Mouse (Mus musculus): Measurements from ENCODE around the gene Trank1. TPM values are rescaled to one million over a fixed set of nuclear protein-coding genes. Genes with fewer than 3 reads are reported as not detected.

The Trank1 gene
- total RNA-seq, 2 experiments from 2014 or later: 68.3 to 68.7 TPM

DNA sequence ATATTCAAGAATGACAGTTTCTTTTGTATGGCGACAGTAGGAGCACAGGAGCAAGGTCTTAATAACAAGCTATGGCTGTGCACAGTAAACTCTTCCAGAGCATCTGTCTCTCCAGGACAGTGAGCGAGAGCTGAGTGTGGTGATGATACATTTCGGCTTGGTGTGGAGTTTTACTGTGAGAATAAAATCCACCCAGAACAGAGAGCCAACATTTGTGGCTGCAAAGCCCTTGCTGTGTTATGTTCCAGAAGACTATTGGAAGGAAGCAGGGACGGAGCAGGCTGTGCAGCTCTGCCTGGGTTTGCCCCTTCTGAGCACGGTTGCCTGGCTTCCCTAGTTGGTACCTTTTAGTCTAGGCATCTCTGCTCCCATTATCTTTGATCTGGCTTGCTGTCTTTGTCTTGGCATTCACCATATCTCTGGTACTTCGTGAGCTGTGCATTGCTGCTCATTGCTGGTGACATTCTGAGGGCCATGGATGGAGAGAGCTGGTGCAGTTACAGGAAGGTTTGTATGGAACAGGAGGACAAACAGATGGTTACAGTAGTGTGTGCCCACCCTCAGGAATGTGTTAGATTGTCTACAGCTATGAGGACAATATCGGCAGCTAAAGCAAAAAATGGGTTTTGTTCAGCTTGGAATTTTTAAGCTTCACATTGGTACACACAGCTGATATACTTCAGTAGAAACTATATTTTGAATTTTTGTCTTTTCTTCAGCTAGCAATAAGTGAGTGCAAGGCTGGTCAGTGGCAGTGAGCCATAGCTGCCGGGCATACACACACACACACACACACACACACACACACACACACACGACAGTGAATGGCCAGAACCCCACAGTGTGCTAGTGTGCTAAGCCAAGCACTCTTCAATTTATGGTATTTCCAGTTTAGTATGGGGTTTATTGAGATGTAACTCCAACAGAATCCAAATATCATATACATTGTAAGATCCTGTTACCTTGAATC is 69.8 kb downstream of the Trank1 start:
- DNase-seq (ENCODE audit: low spot score in 2 of 2): no peak

DNA sequence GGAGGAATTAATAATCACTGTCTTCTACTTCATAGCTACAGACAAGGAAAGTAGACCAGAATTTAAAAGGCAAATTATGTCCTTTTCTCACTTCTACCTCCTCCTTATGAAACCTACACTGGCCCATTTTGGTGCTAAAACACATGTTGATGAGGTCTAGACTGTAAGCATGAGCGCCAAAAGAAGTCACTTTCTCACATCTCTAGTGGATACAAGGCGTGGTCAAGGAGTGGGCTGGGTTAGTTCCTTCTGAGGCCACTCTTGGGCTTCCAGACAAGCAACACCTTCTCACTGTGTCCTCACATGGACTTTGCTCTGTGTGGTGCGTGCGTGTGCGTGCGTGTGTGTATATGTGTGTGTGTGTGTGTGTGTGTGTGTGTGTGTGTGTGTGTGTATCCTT is 70.9 kb downstream of the Trank1 start:
- DNase-seq (ENCODE audit: low spot score in 2 of 2): no peak

DNA sequence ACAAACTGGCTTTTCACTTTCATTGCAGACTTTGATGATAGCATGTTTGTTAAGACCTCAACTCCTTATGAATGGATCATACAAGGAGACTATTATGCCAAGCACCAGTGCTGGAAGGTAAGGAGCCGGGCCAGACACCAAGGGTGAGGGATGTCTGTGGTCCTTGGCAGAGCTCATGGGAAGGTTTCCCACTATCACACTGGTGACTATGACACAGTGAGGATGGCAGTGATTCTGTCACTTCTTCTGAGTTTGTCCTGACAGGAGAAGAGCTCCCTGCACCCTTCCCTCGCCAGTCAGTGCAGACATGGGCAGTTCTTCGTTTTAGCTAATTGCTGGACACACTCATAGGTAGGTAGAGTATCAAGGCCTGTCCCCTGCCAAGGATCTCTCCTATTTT is 71.5 kb downstream of the Trank1 start:
- no peak for DNase-seq (ENCODE audit: low spot score in 2 of 2)

DNA sequence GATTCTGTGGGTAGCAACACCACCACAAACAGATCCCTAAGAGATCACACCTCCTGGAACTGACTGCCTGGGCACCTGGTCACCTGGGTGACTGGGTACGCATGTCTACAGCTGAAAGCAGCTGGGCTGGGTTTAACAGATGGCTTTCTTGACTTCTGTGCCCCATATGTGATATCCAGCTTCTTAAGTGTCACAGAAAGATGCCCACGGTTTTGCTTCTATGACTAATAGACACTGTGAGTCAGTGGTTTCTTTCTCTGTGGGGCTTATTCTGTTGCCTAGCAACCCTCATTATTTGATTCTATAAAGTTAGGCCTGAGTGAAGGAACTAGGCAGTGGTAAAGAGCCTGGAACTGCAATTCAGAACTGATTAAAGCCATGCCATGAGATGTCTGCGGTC is 72.2 kb downstream of the Trank1 start:
- no peak for DNase-seq (ENCODE audit: low spot score in 2 of 2)

DNA sequence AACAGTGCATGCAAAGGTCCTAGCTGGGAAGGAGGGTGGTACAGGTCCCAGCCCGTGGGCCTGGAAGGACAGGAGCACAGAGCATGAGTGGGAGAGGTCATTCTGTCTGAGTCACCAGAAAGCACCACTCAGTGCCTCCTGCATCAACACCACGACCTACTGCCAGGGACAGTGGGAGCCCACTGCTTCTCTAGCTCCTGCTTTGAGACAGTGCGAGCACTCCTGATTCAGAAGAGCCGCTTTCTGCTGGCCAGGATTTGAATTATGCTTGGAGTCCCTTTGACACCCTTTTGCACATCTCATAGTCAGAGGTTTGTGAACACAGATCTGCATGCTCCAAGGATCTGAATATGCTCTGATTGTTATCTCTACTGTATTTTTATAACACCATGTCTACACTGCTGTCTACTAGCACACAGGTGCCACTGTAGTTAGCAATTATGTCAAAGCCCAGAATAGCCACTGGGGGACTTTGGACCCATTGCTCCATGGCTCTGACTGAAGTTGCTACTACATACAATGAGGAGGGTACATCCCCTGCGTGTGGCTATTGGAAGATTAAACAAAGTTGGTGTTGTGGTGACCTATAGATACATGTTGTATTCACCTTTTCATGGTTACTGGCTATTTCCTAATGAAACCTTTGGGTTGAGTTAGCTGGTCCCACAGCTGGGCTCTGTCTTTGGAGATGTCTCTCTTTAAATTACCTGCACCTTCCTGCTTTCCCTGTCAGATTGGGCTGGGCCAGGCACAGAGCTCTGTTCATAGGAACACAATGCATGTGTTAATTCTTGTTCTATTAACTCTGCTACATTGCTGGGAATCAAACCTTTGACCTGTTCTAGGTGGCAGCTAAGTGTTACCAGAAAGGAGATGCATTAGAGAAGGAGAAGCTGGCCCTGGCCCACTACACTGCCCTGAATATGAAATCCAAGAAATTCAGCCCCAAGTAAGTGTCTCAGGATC is 74.3 kb downstream of the Trank1 start:
- no peak for DNase-seq (ENCODE audit: low spot score in 2 of 2)

DNA sequence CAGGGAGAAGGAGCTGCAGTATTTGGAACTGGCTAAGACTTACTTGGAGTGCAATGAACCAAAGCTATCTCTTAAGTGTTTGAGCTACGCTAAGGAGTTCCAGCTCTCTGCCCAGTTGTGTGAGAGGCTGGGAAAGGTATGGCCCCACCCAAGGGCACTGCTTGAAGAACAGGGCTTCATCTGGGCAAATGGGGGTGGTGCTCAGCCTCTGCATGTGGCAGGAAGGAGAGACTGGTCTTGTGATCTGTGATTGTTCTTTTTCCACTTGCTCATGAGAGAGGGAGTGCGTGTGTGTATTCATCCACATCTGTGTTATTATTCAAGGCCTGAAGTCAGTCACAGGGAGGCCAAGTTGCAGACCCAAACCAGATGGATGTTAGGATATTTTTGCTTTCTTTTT is 75.0 kb downstream of the Trank1 start:
- DNase-seq (ENCODE audit: low spot score in 2 of 2): no peak

DNA sequence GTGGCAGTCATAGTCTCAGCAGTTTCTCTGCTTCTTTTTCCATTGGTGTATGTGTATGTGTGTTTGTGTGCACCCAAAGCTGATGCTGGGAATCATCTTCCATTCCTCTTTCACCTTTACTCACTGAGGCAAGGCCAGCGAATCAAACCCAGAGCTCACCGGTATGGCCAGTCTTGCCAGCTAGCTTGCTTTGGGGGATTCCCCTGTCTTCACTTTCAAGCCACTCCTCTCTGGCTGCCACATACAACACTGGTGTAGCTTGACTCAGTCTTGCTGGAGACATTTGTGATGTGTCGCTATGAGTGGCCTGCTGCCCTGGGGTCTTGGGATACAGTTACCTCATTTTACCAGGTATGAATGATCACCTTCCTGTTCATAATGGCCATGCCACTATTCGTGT is 76.0 kb downstream of the Trank1 start:
- no peak for DNase-seq (ENCODE audit: low spot score in 2 of 2)

DNA sequence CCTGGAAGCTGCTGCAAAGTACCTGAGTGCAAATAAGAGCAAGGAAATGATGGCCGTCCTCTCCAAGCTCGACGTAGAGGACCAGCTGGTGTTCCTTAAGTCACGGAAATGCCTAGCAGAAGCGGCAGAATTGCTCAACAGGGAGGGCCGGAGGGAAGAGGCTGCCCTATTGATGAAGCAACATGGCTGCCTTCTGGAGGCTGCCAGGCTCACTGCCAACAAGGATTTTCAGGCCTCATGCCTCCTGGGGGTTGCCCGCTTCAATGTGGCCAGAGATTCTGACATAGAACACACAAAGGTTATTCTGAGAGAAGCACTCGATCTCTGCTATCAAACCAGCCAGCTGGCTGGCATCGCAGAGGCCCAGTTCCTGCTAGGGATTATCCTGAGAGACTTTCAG is 78.5 kb downstream of the Trank1 start:
- no peak for DNase-seq (ENCODE audit: low spot score in 2 of 2)

DNA sequence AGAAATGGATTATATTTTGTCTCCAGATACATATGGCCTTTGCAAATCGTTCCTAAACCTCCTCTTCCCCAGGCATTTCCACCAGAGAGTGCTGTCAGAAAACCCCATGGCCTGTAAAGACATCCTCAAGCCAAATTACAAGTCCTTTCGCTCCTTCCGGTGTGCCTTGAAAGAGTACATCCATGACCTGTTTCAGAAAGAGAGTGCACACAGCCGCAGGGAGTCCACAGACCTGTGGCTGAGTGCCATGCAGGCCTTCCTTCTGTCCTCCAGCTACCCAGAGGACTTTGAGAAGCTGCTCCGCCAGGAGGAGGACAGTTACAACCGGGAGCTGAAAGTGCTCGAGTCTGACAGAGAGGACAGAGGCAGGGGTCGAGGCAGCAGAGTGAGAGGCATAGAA is 79.5 kb downstream of the Trank1 start:
- no peak for DNase-seq (ENCODE audit: low spot score in 2 of 2)

DNA sequence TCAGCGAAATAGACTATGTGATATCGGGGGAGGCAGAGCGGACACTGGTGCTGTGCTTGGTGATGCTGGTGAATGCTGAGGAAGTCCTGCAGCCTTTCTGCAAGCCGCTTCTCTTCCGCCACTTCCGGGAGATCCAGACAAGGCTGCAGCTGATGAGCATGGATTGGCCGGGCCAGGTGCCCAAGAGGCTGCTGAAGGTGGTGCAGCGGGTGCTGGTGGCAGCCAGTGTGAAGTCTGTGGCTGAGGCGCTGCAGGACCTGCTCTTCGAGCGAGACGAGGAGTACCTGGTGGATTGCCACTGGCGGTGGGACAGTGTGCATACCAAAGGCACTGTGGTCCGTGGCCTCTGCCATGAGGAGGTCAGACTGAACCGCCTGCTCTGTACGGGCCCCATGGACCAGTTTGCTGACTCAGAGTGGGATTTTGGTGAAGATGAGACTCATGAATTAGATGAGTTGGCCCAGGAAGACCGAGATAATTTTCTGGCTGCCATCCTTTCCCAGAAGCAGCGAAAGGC is 80.4 kb downstream of the Trank1 start:
- no peak for DNase-seq (ENCODE audit: low spot score in 2 of 2)

DNA sequence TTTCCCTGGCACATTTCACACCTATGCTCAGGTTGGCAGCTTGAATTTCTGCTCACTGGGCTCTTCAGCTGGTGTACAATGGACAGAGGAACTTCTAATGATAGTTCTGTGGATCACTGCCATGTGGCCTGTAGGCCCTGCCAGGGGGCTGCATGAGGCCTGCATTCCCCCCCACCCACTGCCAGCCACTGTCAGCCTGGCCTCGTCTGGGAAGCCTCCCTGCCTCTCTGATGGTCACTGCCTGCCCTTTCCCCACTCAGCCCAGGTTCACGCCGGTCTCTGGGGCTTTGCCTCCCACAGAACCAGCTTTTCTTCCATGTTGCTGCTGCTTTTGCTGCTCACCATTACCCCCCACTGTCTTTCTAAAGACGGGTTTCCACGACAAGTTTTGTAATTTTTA is 83.7 kb downstream of the Trank1 start:
- no peak for DNase-seq (ENCODE audit: low spot score in 2 of 2)

DNA sequence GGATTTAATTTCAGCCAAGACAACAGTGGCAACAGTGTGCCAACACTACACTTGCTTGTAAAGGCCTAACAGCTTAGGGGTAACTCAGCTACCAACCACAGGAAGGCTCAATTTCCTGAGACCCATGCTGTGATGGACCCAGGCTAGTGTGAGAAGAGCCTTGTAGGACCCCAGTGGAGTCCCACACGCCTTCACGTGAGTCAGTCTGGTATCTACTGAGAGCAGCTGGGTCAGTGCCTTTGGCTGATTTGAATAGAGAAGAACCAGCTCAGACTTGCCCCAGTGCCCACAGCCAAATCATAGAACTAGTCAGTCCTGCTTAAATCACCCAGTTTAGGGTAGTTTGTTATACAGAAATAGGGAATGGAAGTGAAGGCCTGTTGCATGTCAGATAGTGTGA is 86.5 kb downstream of the Trank1 start:
- no peak for DNase-seq (ENCODE audit: low spot score in 2 of 2)

DNA sequence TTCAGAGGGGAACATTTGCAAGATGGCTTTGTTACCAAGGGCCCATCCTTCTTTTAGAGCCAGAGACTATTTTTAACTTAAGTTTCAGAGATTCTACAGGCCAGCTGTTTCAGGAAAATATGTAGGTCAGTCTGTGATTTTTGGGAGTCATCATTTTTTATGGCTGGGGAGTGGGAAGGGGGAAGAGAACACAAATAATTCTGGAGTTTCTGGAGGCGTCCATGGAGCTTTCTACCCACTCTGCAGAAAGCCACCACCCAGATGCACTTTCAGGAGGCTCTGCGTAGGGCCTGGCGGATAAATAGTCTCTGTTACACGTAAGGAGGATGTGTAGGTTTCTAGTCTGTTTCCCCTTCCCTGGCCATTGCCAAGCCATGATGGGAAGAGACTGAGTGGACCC is 88.5 kb downstream of the Trank1 start:
- DNase-seq (ENCODE audit: low spot score in 2 of 2): no peak

DNA sequence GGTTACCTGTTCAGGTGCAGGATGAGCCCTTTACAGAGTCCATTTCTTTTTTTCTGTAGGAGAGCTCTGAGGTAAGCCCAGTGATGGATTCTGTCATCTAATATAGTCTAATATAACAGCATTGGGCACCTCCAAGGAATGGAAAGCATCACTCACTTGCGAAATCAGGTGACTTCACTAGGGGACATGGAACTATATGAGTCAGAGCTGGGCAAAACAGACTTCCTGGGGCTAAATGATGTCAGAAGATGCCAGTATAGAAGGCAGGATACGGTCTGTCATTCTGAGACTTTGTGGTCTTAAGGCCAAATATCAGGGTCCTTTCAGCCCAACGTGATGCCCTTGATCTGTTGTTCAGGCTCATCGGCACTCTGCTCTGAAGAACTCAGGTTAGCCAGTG is 91.6 kb downstream of the Trank1 start:
- DNase-seq (ENCODE audit: low spot score in 2 of 2): no peak

DNA sequence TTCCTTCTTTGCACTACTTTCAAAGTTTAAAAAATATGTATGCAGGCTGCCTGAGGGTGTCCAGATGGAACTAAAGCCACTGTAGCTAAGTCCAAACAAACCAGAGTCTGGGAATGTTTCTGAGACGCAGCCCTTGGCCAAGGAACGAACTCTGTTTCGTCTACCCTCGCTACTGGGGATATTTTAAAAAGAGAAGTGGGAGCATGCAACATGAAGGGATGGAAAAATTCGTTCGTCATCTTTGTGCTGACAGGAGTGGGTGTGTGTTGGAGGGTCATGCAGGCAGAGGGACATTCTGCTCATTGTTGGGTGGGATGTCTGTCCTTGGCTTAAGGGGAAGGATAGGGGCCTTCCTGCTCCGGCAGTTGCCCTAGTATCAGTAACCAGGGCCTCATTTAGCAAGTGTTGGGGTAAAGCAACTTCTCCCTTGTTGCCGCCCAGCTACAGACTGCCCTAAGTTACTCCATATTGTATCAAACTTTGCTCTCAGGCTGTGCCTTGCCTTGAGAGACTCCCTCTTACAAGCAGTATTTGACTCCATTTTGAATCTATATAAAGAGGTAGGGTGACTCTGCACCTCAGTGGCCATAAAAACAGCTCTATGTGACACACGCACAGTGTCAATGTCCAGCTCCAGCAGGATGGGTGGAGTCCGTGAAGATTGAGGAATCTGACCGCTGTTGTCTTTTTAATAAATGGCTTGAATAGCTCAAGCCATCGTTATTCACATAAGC is 93.0 kb downstream of the Trank1 start:
- DNase-seq (ENCODE audit: low spot score in 2 of 2): no peak

DNA sequence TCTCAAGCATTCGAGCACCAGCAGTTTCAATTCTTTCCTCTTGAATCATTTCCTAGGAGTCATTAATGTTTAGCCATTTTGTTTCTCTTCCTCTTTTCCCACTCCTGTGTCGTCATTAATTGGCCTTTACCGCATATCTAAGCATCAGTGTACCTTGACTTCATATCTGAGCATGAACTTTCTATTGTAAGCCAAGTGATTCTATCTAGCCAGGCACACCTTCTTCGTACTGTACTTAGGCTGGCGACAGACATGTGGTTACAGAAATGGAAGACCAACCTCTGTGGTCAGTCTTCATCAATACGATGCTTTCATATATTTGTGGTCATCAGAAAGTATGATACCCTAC is 93.5 kb downstream of the Trank1 start:
- no peak for DNase-seq (ENCODE audit: low spot score in 2 of 2)

DNA sequence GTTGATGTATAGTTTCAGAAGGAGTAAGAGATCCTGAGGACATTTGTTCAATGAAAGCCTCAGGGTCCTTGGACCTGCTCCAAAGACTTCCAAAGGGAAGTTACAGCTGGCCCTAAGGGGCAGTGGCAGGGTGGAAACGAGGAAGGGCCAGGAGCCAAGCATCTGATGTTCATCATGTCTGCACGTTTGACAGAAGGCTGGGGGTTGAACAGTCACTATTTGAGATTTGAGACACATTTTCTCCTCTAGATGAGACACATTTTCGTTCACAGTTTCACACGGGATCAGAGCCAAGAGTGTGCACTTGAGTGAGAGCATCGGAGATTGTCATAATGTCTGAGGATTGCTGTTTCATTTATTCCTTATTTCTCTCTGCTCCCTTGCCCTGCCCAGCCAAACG is 96.5 kb downstream of the Trank1 start:
- DNase-seq (ENCODE audit: low spot score in 2 of 2): no peak

DNA sequence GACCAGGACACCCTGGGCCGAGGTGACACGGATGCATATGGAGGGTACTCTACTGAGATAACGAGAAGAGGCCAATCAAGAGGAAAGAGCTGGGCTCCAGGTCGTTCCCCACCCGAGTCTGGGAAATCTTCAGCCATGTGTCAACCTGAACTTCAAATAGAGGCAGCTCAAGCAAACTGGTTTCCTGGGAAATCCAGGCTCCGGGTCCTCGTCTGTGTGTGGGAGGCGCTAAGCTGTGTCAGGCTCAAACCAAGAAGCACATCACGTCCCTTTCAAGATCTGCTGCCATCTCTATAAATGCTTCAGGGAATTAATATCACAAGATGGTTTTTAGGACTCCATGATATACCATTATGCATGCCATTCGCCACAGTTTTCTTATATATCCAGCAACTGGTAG is 96.9 kb downstream of the Trank1 start:
- DNase-seq (ENCODE audit: low spot score in 2 of 2): no peak

DNA sequence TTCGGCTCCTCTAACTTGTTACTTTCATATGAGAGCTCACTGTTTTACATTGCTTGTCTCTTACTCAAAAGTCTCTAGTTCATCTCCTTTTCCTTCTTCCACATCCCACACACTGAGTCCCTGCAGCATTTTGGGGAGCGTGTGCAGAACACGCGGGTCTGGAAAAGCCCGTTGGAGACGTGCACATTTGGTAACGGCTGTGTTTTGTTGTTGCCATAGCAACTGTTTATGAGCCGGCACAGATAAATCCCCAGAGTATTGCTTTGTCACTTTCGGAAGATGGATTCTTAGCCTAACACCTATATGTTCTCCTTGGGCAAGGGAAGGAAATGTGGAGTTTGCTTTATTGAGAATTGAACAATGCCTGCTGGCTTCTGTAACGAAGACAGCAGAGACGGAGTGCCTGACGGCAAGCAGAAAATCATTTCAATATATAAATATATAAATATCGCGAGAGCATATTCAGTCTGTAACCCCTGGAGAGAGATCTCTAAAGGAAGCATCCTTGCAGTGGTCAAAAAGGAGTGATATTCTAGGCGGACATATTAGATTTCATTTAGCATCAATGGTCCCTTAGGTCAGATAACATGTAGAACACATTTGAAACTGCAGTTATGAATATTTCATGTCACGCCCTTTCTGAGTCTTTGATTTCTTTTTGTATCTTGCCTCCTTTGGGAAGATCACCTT is 101.1 kb downstream of the Trank1 start:
- no peak for DNase-seq (ENCODE audit: low spot score in 2 of 2)

DNA sequence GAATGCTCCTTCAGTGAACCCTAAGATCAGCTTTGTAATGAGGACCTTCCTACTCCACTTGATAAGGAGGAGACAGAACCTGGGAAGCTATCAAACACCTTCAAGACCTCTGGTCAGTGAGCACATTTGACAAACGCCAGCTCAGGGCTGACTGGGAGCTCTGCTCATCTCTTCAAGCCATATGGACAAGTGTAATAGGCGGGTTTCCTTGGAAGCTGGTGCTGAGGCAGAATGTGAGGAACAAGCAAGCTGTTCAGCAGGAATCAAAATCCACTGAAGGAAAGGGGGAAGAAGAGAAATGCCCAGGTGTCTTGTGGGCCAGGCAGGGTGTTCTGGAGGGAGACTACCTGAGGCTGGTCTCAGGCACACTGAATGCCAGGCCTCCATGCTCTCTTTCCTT is 110.3 kb downstream of the Trank1 start:
- no peak for DNase-seq (ENCODE audit: low spot score in 2 of 2)

DNA sequence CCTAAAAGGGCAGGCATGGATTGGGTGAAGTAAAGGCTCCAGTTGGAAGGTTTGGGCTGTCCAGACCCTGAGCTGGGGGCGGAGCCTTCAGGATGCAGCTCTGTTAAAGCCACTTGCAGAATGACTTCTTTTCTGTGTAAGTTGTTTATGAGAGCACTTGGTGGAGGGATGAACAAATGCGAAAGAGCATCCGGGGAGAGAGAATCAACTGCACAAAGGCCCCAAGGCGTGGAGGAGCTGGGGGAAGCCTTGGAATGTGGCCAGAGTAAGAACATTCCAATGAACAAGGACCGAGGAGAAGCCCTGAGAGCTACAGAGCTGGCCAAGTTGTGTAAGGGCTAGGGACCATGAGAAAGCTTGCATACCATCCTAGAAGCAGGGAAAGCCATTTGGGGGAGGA is 111.0 kb downstream of the Trank1 start:
- no peak for DNase-seq (ENCODE audit: low spot score in 2 of 2)
